Mouse (Mus musculus) kidney, postnatal 10 days (tissue): ENCODE data around the gene AW209491.

ENCODE experiments used
- DNase-seq: peaks from one replicate; pipeline ENCODE4 v3.0.0; 2021; ENCODE audit warnings: mixed read lengths

AW209491 gene

GRCm38 (mm10) chr13:14629726-14630641, at the start of gene AW209491:
AW209491 (plus strand) TSS chr13:14630154.
- peak; percentile 97 for DNase-seq

GRCm38 (mm10) chr13:14580392-14580791, 49.6 kb upstream of the AW209491 start:
- no peak for DNase-seq

GRCm38 (mm10) chr13:14602744-14603143, 27.2 kb upstream of the AW209491 start:
- DNase-seq: no peak

GRCm38 (mm10) chr13:14607616-14608015, 22.3 kb upstream of the AW209491 start:
- DNase-seq: no peak

- DNase-seq: no peak
These were observed 17.5 kb upstream of the AW209491 start for GRCm38 (mm10) chr13:14612463-14612862.

- DNase-seq: peak; percentile 97
These were observed 16.9 kb upstream of the AW209491 start, which contains the start of the genes Mrpl32 and Psma2 for GRCm38 (mm10) chr13:14612926-14613529. Mrpl32 (minus strand) TSS chr13:14613165. Psma2 (plus strand) TSS chr13:14613240.

- DNase-seq: no peak
These were observed 16.4 kb upstream of the AW209491 start for GRCm38 (mm10) chr13:14613553-14613952.

- DNase-seq: peak; percentile 79
These were observed 11.2 kb upstream of the AW209491 start for GRCm38 (mm10) chr13:14618724-14619123.

GRCm38 (mm10) chr13:14639998-14640397, 10.0 kb downstream of the AW209491 start:
- no peak for DNase-seq

GRCm38 (mm10) chr13:14649301-14649700, 19.3 kb downstream of the AW209491 start:
- DNase-seq: peak; percentile 34

- DNase-seq: no peak
These were observed 37.2 kb downstream of the AW209491 start for GRCm38 (mm10) chr13:14667107-14667506.

- DNase-seq: peak; percentile 55
These were observed 40.4 kb downstream of the AW209491 start for GRCm38 (mm10) chr13:14670342-14670741.
